Mouse (Mus musculus): ENCODE data around the gene Adra1b.

Gene Adra1b

DNA sequence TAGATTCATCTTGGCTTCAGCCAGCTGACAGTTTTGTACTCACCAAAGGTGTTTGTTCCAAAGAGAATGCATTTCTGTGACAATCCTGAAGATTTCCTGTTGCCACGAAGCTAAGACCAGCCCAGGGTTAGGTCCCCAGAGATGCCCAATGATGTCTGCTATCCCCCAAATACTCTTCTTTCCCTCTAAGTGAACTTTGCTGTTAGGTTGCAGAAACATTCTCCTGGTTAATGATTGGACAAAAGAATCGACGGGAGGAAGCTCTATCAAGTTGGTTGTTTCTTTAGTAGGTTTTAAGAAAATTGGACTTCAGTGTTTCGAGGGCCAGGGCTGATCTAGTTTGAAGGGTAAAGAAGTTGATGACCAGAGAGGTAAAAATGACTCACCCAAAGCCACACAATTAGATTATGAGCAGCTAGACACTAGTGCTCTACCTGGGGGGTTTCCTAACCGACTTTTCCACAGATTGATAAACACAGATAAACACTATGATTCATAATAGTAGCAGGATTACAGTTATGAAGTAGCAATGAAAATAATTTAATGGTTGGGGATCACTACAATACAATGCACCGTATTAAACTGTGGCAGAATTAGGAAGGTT is at the start of gene Adra1b:
Gene Adra1b, minus strand, starts transcription at position 160 of the 604 bp plus-strand sequence.
- 83% methylated on average over 6 of the region's 6 CpGs for WGBS

DNA sequence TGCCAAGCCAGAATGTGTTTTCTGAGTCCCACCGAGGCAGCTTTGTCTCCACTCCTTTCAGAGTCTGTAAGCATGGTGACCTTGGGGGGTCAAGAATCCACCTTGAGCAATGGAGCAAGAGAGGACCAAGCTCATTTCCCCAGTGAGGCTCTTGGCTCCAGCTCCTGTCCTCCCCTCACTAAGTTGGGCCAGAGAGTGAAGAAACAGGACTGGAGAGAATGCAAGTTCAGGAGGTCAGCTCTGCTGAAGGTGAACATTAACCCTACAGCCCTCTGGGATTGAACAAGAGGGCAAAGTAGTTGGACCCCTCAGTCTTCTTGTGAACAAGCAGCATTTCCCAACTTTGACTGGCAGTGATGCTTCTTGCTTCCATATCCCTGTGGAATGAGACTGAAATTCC is 49.3 kb upstream of the Adra1b start:
- WGBS, result 75% methylated on average over 1 of the region's 1 CpGs

DNA sequence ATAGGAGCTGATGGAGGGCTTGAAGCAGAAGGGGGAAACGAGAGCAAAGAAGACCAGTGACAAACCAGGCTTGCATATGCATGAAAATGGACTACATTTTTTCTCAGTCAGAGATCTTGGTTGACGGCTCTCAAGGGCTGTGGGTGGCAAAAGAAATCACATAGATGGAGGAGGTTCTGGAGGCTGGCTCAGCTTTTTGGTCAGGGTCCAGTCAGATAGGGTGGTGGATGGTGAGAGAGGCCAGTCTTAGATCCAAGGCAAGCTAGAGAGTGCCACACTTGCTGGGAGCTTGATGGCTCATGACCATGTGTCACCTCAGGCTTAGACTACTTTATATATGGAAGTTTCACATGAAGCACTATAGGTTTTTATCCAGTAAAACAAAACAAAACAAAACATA is 42.8 kb upstream of the Adra1b start:
- WGBS, result 59% methylated on average over 2 of the region's 2 CpGs

DNA sequence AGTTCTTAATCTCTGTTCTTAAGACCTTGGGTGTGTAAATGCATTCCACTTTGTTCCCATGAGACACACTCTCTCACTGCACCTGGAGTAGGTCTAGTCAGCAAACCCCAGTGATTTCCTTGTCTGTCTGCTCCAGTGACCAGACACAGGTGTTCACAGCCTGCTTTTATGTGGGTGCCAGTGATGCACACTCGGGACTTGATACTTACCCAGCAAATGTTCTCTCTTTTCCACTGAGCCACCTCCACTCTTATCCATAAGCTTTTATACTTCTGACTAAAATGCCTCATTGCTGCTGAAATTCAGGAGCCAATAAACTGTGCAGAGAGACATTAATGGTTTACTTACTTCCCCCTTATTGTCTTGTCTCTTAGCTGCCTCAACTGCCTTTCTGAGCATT is 42.2 kb upstream of the Adra1b start:
- WGBS, result 44% methylated on average over 1 of the region's 1 CpGs

DNA sequence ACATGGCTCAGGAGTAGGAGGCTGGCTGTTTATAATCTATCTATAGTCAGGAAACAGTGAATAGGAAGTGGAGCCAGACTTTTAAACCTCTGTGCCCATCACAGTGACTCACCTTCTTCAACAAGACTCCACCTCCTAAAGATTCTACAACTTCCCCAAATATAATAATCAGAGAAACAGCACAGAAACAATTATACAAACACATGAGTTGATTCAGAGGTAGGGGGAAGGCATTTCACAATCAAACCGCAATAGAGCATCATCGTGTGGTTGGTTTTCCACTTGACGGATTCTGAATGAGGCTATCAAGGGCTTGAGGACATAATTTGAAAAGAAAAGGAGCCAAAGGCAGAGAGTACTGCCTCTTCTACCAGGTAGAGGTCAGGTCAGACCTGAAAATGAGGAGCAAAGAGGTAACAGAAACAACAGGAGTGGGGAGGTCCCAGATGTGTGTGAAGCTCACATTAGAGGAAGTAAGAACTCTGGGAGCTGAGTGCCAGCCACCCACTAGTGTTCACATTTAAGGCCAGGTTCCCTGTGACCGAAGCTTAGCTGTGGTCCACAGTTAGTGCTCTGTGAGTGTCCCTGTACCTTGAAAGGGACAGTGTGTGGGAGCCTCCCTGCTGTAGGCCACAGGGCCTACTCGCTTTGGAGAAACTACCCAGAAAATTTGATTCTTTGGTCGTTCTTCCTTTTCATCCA is 39.6 kb upstream of the Adra1b start:
- WGBS, result 87% methylated on average over 6 of the region's 6 CpGs

DNA sequence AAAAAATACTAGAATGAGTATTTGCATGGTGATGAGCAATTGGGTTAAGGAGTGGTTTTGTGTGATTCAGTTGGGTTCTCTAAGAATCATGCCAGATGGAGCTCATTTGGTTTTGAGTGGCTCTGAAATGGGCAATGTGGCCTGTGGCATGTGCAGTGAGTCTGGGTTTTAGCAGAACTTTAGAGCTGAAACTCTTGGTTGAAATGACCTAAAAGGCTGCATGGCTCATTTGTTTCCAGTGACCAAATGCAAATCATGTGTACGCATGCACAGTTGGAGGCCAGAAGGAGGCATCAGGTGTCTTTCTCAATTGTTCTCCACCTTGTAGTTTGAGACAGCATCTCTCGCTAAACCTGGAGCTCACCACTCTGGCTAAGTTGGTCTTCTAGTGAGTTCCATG is 35.0 kb upstream of the Adra1b start:
- WGBS, result 93% methylated on average over 2 of the region's 2 CpGs

DNA sequence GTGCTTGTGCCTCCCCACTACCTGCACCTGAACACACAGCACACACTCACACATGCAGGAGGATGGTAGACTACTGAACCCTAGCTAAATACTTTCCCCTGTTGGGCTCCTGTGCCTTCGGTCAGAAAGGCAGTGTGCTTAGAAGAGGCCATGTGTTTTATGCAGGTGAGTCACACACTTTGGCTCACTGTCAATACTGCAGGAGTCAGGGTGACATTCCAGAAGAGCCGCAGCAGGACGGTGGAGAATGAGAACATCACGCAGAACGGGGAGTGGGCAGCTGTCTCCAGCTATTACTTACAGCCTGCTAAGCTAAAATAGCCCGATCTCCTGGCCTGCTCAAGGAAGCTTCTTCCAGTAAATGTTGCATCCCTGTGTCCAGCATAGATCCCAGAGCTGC is 32.5 kb upstream of the Adra1b start:
- WGBS, result 64% methylated on average over 6 of the region's 6 CpGs

DNA sequence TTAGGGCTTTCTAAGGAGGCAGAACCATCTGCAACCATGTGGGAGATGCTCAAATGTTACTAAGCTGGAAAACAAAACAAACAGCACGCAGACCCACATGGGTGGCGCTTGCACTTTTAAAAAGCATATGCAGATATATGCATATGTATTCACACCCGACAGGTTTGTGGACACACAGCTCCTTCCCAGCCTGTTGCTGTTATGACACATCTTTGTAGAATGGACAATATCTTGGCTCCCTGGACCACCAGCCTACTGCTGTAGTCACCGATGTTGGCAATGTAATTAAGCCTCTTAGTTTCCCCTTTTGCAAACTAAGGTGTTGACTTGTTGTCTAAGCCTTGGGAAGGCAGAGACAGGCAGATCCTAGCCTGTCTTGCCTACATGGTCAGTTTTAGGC is 32.0 kb upstream of the Adra1b start:
- WGBS, result 56% methylated on average over 4 of the region's 4 CpGs

DNA sequence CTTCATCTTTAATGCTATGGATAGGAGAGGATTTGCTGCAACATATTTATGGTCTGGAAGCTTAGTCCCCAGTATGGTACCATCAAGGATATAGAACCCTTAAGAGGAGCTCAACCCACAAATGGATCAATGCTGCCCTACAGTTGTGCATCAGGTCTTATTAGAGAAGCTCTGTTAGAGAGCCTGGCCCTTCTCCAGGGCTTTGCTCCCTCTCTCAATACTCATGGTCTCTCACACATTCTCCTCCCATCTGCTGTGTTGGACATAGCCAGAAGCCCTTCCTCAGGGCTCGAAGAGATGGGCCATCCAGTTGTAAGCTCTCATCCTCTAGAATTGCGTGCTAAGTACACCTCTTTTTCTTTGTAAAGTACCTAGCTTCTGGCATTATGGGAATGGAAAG is 29.2 kb upstream of the Adra1b start:
- 94% methylated on average over 2 of the region's 2 CpGs for WGBS

DNA sequence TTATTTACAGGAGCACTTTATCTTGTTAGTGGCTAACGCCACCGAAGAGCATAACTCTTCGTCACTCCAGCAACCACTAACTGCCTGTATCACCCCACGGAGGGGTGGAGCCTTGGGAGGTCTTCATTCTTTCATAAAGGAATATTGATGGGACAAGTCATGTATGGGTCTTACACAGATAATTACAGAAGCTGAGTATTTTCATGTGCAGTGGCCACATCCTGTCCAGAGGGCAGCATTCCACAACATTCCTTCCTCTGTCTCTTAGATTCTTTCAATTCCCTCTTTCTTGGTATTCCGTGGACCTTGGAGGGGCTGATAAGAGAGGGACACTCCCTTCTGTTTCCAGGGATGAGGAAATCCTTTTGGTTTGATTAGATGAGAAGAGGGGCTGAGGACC is 28.7 kb upstream of the Adra1b start:
- WGBS, result 76% methylated on average over 5 of the region's 5 CpGs

DNA sequence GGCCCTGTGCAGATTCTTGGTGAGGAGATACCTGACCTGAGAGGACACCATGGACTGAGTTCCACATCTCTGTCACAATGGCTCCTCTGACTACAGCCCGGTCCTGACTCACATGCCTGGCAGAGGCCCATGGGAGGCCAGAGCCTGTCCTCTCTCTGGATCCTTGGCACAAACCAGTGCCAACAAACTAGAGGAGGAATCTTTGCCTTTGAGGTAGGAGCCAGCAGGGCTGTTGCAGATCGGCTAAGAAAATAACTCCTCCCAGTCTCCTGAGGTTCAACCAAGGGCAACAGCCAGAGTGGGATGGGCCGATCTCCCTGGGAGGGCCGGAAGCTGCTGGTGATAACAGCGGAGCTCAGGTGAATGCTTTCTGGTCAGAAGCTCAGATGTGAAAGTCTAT is 28.2 kb upstream of the Adra1b start:
- 63% methylated on average over 5 of the region's 5 CpGs for WGBS

DNA sequence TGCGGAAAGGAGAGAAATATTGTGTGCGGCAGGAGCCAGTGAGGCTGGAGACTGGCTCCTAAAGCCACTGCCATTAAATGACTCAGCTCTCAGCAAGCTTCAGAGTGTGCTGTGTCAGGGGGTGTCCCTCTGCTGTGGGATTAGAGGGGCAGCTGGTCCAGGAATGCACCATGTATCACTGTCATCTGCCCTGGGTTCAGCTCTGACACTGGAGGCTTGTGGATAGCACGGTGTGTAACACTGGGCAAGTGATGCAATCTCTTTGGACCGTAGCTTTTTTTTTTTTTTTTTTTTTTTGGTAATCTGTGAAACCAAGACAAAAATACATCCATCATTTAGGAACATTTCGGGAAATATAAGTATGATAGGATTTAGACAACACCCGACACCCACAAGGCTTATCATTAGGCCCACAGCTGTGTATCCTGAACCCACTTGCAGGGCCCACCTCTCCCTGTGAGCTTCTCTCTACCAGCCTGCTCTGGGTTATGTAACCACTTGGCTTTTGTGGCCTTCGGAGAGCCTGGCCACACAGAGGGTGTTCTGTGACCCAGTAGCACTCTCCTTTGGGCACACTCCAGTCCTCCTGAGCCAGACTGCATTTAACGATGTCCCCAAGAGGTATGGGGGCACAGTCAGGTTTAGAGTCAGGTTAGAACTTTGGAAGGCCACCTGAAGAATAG is 26.3 kb upstream of the Adra1b start:
- WGBS, result 78% methylated on average over 8 of the region's 8 CpGs

DNA sequence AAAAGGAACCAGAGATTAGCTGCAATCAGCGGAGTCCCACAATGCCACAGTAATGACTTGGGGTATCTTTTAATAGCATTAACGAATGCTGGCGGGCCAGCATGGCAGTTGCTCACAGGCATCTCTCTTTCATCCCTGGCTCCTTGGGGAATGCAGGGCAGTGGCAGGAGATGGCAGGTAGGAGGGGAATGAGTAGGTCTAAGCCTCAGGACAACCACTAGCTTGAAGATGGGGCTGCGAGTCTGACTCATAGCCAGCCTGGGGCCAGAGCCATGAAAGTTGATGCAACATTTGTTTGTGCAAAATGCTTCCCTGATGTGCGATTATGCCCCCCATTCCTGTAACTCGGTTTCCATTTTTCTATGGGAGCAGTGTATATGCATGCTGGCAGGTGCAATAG is 25.2 kb upstream of the Adra1b start:
- WGBS, result 61% methylated on average over 6 of the region's 6 CpGs

DNA sequence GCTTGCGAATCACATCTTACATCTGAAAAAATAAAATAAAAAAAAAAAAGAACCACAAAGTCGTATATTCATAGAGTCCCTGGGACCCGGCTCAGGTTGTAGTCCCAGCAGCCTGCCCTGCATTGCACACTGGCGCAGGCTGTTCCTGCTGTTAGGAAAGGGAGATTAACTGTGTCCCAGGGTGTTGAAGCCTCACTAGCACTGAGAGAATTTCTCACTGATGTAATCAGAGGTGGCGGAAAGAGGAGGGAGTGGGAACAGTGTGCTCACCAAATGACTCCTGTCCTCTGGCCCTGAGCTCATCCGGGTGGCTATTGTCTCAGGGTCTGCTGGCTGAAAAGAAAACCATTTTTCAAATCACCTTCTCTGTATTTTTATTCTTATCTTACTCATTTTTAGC is 24.6 kb upstream of the Adra1b start:
- 55% methylated on average over 6 of the region's 6 CpGs for WGBS

DNA sequence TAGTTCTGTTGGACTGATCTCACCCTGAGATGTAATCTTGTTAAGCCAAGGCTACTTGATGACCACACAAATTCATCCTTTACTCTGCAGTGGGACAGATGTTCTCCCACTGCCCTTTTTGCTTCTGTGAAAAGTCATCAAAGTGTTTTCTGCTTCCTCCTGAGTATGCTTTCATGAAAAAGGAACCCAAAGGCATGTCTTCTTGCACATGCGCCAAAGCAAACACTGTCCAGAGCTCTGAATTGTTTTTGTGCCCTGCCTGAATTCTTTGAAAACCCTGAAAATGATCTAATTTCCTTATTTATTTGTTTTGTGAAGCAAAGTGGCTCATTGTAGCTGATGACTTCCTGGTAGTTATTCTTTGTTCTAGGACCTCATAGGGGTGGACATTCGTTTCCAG is 20.7 kb upstream of the Adra1b start:
- 71% methylated on average over 2 of the region's 2 CpGs for WGBS

DNA sequence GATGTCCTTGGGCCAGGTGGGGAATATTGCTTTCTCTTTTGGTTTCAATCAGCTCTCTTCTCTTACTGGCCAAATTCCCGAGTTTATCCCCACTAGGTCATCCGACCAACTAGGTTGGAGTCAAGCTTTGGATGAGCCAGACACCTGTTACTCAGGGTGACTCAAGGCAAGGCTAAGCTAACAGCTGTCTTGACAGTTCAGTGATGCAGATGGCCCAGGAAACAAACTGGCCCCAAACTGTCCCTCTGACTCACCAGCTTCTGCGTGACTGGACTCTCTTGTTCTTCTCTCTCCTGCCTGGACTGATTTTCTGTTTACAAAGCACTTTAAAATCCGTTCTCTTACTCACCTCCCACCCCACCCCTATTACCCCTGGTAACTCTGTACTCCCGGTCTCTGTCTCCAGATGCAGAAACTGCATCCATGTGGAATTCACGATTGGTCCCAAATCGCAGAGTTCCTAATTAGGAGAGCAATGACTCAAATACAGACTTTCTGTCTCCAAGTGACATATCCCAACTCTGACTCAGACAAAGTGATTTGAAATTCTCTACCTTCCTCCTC is 18.6 kb upstream of the Adra1b start:
- WGBS, result 72% methylated on average over 7 of the region's 7 CpGs

DNA sequence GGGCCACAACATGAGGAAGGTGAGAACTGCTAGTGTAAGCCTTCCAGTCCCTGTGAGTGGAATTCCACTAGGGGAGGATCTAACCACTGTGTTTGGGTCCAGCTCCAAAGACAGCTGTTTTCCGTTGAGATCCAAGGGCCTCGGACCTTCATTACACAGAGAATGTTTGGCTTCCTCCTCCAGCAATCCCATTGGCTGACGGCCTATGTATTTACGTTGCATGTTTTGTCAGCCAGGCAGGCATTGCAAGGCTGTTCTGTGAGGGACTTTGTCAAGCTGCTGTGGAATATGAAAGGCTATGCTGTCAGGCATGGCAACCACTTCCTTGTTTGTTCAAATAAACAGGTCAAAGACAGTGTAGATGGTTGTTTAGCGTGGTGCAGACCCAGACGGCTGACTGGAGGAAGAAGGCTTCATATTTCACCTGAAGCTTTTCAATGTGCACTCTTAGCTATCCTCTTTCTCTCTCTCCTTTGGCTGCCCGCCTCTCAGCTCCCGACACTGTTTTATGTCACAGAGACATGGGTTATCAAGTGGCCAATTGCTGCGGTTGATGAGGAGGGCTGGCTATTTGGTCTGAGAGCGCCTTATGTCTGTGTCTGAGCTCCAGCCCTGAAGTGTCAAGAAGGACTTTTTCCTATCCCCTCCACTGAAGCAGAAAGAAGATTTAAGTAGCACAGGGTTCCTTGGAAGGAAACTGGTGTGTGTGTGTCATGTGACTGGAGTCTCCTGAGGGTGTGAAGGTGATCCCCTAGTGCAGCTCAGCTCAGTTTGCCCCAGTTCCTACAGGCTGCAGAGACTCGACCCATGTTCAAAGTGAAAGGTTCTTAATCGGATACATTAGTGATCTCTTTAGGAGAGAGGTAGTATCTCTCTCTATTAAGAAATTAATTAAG is 13.8 kb upstream of the Adra1b start:
- 75% methylated on average over 12 of the region's 12 CpGs for WGBS

DNA sequence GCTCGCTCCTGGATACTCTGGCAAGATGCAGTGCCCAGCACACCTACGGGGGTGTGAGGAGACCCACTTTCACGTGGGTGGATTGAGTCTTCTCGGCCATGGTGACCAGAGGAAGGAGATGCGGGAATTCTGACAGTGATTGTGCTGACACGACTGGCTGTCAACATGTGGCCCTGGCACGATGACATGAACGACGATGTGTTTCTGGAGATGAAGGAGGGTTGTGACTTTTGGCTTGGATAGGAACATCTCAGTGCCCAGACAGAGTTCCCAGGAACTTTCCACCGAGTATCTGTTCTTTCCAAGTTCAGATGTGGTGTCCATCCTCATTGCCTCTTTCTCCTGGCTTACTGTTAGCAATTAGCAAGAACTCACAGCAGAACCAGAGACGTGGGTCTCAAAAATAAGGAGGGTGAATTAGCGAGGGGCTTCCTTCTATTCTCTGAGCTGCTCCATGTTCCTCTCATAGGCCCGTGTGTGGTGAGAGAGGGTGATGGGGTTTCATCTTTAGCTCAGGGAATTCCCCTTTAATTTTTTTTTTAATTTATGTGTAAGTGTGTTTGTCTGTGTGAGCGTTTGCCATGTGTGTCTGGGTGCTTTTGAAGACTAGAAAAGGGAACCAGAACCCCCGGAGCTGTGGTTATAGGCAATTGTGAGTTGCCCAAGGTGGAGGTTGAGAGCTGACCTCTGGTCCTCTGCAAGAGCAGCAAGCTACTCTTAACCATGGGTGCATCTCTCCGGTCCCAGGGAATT is 11.3 kb upstream of the Adra1b start:
- WGBS, result 93% methylated on average over 16 of the region's 16 CpGs

DNA sequence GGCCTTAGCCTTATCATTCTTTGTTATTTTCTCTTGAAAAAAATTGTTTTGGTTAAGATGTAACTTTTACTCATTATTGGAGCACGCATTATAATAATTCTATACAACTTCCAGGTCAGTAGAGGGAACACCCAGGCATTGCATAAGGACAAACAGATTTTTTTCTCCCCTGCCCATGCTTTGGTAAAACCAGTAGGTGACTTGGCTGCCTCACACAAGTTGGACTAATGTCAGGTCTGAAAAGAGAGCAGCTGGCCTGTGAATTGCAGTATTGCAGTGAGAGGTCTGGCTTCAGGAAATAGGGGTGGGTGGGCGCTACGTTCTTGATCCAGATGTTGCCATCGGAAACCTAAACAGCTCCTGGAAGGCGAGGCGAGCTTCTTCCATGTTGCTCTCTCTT is 10.6 kb upstream of the Adra1b start:
- WGBS, result 75% methylated on average over 6 of the region's 6 CpGs

DNA sequence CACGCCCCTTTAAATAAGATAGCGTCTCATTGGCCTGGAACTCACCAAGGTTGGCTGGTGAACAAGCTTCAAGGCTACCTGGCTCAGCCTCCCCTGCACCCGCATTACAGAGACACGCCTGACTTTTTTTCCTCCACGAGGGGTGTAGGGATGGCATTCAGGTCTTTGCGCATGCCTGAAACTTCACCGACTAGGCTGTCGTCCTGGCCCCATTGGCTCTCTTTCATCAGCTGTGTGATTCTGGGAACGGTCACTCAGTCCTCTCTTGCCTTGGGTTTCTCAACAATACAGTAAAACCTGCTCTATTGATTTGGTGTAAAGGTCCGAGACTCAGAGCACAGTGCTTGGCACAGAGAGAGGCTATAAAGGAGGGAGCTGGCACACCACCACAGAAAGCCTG is 2.3 kb upstream of the Adra1b start:
- WGBS, result 77% methylated on average over 10 of the region's 10 CpGs

DNA sequence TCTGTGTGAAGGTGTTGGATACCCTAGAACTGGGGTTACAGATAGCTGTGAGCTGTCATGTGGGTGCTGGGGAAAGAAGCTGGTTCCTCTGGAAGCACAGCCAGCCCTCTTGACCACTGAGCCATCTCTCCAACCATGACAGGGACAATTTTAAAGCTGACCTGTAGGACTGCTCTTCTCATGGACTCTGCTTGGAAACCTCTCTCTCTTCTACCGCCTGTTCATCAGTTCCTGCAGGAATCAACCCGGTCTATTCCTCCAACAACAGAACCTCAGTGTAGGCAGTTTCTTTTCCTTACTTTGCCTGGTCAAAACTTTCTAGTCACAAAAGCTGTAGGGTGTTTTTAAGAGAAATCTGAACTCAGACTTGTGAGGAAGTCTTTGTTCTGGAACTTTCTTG is 1.3 kb downstream of the Adra1b start:
- 89% methylated on average over 2 of the region's 2 CpGs for WGBS

Measured in cerebral cortex, adult 2 months (tissue).